Mouse (Mus musculus): ENCODE measurements at regions not wholly inside any gene's neighbourhood (a gene's known extent, or its start where the extent isn't known, plus 50 kb on each side); places are given as distances from the start of the nearest gene placed in this dataset.

DNA sequence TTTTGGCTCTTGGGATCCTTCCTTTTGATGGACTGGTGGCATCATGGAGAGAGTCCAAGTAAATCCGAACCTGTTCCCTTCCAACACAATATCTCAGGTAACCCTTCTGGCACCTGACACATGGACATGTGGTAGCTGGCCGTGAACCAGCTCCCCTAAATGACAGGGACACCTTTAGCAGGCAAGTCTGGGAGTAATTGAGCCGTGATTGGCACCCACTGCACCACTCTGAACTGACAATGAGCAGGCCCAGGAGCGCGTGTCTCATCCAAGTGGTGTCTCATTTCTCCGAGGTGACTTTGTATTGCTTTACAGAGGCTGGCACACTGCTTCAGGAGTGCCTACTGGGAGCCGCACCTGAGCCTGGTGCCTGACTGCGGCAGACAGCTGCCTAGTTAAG lies 203.5 kb downstream of the Snx10 start:
- ChIA-PET POLR2A (interaction anchor here in 2 of 4 experiments (0.6 to 1.3 kb wide), 2 partner anchors 19 to 179 kb away, joined by 3 to 5 read pairs; no protein-coding TSS in a partner anchor), CTCF (no interaction called here)

- POLR2A ChIA-PET = interaction anchor here in 1 of 4 experiments (1.0 kb wide), 1 partner anchor 12 kb away, joined by 3 read pairs; no protein-coding TSS in a partner anchor
- CTCF ChIA-PET = interaction anchor here in 1 of 4 experiments (0.7 to 1.2 kb wide), 2 partner anchors 74 to 269 kb away, joined by 3 to 4 read pairs; no protein-coding TSS in a partner anchor
Observed at GRCm38 (mm10) chr6:51728816-51729562, 205.3 kb downstream of the Snx10 start.

DNA sequence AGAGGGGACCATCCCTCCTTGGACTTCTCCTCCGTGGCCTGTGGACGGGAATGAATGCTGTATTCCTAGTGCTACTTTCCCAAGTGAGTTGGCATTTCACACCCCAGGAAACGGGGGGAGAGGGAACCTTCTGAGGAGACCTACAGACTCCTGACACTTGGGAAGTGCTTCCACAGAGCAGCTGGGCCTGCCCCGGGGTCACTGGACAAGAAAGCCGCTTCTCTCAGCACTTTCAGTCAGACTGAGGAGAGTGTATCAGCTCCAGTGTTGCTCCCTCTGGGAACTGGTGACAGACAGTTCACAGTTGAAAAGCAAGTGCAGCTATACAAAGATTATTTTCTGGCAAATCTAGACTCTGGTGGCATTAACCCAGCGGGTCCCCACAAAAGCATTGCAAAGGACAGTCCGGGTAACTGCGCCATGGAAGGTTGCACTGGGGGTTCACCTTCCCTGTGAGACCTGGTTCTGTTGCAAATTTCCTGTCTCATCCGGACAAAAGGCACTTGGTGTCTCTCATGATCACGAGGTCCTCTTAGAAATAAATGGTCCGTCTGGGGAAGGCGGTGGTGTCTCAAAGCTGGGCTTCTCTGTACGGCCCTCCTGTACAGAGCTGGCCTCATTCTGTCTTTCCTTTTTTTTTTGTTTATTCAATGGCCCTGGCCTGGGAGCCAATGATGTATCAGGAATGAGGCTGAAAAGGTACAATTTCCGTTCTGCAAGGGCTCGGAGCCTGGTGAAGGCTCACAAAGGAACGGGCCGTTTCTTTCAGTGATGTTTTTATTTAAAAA lies 207.1 kb downstream of the Snx10 start:
- CTCF ChIA-PET = interaction anchor here in 1 of 4 experiments (0.6 kb wide), 1 partner anchor 974 kb away, joined by 11 read pairs; no protein-coding TSS in a partner anchor
- POLR2A ChIA-PET = interaction anchor here in 2 of 4 experiments (0.5 to 0.7 kb wide), 3 partner anchors 11 to 215 kb away, joined by 3 read pairs; no protein-coding TSS in a partner anchor

- CTCF ChIA-PET = interaction anchor here in 1 of 4 experiments (0.6 to 0.7 kb wide), 3 partner anchors 10 to 19 kb away, joined by 3 read pairs; no protein-coding TSS in a partner anchor
- POLR2A ChIA-PET = interaction anchor here in 2 of 4 experiments (0.5 to 1.6 kb wide), 5 partner anchors 9 to 195 kb away, joined by 3 to 4 read pairs (median 3); no protein-coding TSS in a partner anchor
Observed at GRCm38 (mm10) chr6:51732298-51732895, 208.7 kb downstream of the Snx10 start.

DNA sequence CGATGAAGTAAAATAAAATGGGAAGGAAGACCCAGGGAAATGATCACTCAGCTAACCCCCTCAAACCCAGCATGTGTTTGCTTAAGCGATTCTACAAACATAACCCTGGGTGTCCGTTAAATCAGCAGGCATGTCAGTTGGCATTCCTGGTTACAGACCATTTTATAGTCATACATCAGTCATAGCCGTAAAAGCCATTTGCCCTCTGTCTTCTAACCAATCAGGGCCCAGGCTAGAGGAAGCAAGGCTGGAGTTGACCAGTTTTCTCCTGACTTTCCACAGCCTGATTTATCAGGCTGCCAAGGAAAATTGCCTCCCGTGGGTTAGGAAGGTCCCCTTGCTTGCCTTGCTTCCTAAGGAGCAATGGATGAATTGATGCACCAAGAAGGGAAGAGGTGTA lies 212.3 kb downstream of the Snx10 start:
- ChIA-PET POLR2A (no interaction called here), CTCF (interaction anchor here in 2 of 4 experiments (0.6 kb wide), 2 partner anchors 8 to 137 kb away, joined by 3 to 4 read pairs; no protein-coding TSS in a partner anchor)

DNA sequence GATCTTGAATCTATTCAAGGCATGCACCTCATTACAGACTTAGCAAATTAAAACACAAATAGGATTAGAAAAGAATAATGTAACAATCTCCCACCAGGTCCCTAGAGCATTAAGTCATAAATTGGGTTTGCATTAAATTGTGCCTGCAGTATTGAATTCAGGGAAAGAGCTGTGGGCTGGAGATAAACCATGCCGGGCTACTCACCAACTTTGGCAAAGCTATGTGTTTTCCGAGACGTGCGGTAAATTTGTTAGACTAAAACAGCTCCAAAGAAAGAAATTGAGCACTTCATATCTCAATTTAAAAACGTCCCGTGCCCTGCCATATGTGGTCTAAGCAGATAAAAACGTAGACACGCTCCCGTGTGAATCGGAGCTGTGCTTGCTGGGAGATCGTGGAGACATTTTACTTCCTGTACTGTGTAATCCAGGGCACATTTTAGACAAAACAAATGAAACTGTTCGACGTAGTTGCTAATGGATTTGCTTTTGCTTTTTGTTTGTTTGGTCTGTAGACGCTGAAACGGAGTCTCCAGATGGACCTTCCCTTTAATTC lies 219.5 kb downstream of the Snx10 start:
- ChIA-PET POLR2A (no interaction called here), CTCF (interaction anchor here in 1 of 4 experiments (0.6 kb wide), 1 partner anchor 8 kb away, joined by 3 read pairs; no protein-coding TSS in a partner anchor)

DNA sequence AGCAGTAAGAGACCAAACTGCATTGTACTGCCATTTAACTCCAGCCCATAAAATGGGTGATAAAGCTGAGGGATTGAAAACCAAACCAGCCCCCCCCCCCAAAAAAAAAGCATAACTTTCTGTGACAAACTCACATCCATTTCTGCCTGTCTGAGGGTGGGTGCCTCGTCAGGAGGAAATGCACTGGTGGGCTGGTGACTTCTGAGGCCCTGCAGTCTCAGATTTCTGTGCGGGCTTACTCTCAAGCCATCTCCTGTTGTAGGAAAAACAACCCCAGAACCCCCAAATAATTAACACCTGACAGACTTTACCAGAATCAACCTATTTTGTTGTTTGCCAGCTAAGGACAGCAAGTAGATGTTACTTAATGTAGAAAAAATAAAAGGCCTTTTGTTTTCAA lies 220.9 kb downstream of the Snx10 start:
- POLR2A ChIA-PET = interaction anchor here in 1 of 4 experiments (1.4 kb wide), 1 partner anchor 27 kb away, joined by 4 read pairs; no protein-coding TSS in a partner anchor
- CTCF ChIA-PET = interaction anchor here in 1 of 4 experiments (0.6 kb wide), 1 partner anchor 363 kb away, joined by 9 read pairs; no protein-coding TSS in a partner anchor

- CTCF ChIA-PET = interaction anchor here in 2 of 4 experiments (0.6 to 0.9 kb wide), 2 partner anchors 21 to 92 kb away, joined by 3 to 4 read pairs; no protein-coding TSS in a partner anchor
- POLR2A ChIA-PET = interaction anchor here in 1 of 4 experiments (0.5 kb wide), 1 partner anchor 406 kb away, joined by 5 read pairs; no protein-coding TSS in a partner anchor
Observed at GRCm38 (mm10) chr6:51754239-51754681, 230.6 kb downstream of the Snx10 start.

- ChIA-PET POLR2A (no interaction called here), CTCF (no interaction called here)
Observed at GRCm38 (mm10) chr6:51757131-51757530, 233.4 kb downstream of the Snx10 start.

GRCm38 (mm10) chr6:51757746-51758145 lies 234.0 kb downstream of the Snx10 start:
- ChIA-PET POLR2A (no interaction called here), CTCF (no interaction called here)

- POLR2A ChIA-PET = no interaction called here
Observed at GRCm38 (mm10) chr6:51758781-51759180, 235.1 kb downstream of the Snx10 start.

GRCm38 (mm10) chr6:51760372-51760771 lies 236.7 kb downstream of the Snx10 start:
- ChIA-PET POLR2A (no interaction called here), CTCF (no interaction called here)

More at GRCm38 (mm10) chr6:51758781-51759180, 235.1 kb downstream of the Snx10 start:
- CTCF ChIA-PET = no interaction called here

DNA sequence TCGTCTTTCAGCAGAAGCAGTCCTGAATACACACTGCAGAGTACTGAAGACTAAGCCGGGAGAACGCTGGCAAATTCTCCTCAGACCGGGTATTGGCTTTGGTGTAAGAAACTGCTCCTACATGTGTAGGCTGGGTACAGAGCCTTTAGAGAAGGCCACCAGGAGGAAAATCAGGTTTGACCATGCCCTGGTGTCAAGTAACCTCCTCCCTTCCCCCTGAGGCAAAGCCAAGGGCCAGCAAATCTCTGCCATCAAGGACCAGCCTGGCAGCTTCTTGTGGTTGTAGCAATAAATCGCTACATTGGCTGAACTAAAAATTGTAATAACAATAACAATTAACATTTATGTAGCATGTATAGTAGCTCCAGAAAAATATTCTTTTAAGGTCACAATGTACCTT lies 237.8 kb downstream of the Snx10 start:
- ChIA-PET POLR2A (no interaction called here), CTCF (no interaction called here)

DNA sequence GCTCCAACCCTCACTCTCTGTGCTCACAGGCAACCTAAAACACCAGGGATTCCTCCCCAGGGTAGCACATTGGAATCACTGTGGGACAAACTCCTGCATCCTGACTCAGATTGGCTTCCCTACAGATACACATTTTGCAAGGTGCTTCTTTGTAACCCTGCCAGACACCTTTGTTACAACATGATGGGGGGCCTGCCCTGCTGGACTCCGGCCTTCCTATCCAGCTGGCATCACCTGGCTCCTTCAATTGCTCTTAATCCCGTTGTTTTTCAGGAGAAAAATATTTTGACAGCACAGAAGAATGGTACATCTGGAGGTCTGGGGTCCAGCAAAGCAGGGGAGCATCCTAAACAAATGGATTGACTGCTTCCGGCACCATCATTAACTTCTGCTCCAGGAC lies 242.8 kb downstream of the Snx10 start:
- ChIA-PET POLR2A (no interaction called here), CTCF (no interaction called here)

DNA sequence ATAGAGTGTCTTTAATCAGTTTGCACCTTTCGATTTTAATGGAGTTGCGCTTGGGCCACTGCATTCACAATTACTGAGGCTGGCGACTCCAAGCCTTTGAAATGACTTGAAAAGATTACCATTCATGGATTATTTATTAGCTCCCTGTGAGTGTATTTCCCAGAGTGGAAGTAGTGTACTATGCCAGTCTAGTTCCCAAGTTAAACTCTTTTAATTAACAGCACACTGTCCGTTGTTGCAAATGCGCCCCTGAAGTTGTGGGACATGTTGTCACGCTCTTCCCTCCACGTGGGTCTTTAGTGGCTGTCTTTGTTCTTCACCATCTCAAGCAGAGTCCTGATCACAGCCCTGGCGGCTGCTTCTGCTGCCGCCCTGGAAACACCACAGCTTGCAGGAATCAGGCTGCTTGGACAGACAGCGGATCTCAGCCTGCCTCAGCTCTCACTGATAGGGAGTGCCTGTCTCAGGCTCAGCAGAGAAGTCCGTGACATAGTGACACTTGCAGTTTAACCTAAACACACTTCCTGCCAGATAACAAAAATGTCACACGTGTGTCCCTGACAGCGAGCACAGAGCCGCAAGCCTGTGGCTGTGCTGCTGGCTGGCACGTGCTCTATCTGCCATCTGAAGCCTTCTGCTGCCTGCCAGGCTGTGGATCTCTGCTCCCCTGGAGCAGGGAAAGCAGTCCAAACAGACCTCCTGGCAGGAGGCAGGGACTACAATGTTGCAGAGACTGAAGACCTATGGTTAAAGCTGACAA lies 244.1 kb downstream of the Snx10 start:
- ChIA-PET CTCF (interaction anchor here in 2 of 4 experiments (0.6 to 1.0 kb wide), 3 partner anchors 28 to 386 kb away, joined by 3 read pairs; no protein-coding TSS in a partner anchor), POLR2A (interaction anchor here in 1 of 4 experiments (1.2 kb wide), 1 partner anchor 245 kb away, joined by 3 read pairs; the partner anchor contains the start of gene Skap2)

DNA sequence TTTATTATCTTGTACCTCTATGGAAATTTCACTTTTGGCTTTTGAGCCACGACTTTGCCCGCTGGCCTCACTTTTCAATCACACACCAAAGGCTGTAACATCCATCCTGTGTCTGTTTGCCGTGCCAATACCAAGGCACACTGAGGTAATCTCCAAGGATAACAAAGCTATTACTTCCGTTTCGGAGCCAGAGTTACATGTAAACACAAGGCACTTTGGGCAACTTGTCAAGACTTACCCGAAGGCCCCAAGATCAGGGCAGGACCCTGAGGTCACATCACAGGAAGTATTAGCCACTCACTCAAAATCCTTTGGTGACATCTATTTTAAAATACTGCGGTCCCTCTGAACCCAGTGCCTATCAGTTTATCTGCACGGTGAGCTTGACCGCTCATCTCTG lies 241.3 kb downstream of the Skap2 start:
- ChIA-PET CTCF (no interaction called here), POLR2A (interaction anchor here in 1 of 4 experiments (1.0 kb wide), 1 partner anchor 15 kb away, joined by 3 read pairs; no protein-coding TSS in a partner anchor)

DNA sequence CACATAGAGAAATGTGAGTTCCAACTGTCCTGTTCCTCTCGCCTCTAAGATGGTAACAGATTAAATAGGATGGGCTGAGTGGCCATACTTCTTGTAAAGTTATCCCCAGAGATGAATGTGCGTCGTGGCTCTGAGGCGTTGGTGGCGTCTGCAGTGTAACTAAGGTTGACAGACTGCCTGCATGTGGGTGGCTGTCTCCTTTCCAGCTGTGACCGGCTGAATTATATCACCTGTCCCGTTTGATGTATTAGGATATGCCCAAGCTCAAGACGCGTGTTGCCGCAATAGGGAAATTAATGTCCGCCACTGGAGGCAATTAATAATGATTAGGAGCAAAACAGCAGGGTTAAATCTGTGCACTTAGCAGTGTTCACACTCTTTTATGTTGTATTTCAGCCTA lies 240.9 kb downstream of the Skap2 start:
- CTCF ChIA-PET = no interaction called here
- POLR2A ChIA-PET = interaction anchor here in 1 of 4 experiments (1.0 kb wide), 1 partner anchor 15 kb away, joined by 3 read pairs; no protein-coding TSS in a partner anchor

GRCm38 (mm10) chr6:51774771-51775170 lies 237.6 kb downstream of the Skap2 start:
- ChIA-PET POLR2A (no interaction called here), CTCF (interaction anchor here in 1 of 4 experiments (1.3 kb wide), 1 partner anchor 182 kb away, joined by 5 read pairs; no protein-coding TSS in a partner anchor)

Measured in embryonic stem cell, embryonic (primary cell).